Mouse (Mus musculus): ENCODE data around the gene Ciz1. TPM values are rescaled to one million over a fixed set of nuclear protein-coding genes. Genes with fewer than 3 reads are reported as not detected.

The Ciz1 gene
- polyA plus RNA-seq, 1 experiment from 2014 or later = 37.3 TPM

- H3K9ac ChIP-seq (ENCODE audit: low read length) = no peak overlapping the region
- WGBS = 91% methylated on average over 18 of the region's 18 CpGs
Observed at GRCm38 (mm10) chr2:32310096-32310845, 41.9 kb upstream of the Ciz1 start.

GRCm38 (mm10) chr2:32311443-32312317 lies 40.4 kb upstream of the Ciz1 start:
- peak overlapping the region; percentile 52 for H3K4me3 ChIP-seq (ENCODE audit: low read depth, low read length)
- H3K27me3 ChIP-seq (replicated peaks; ENCODE audit: control insufficient read depth, insufficient read depth, low read length) = no peaks in the 10 kb centered on the region
- peak overlapping the region; percentile 66 for H3K9ac ChIP-seq (ENCODE audit: low read length)
- no peak for DNase-seq (ENCODE audit: low spot score)
- peaks cover 10% of the 10 kb centered on the region for H3K4me1 ChIP-seq (ENCODE audit: control insufficient read depth, insufficient read depth, low read length)
- H3K4me2 ChIP-seq (ENCODE audit: low read length) = peak overlapping the region; percentile 97
- peaks cover 37% of the 10 kb centered on the region for H3K36me3 ChIP-seq (ENCODE audit: control insufficient read depth, insufficient read depth, low read length)
- WGBS = 11% methylated on average over 36 of the region's 42 CpGs
- H3K9me3 ChIP-seq (replicated peaks; ENCODE audit: control insufficient read depth, low read length) = no peaks in the 10 kb centered on the region
- no peak overlapping the region; the same call in 1 of the 2 replicates for H3K27ac ChIP-seq (ENCODE audit: low read depth, low read length)
- ATAC-seq = peak; percentile 33

More at GRCm38 (mm10) chr2:32310096-32310845, 41.9 kb upstream of the Ciz1 start:
- no peak overlapping the region for H3K4me3 ChIP-seq (ENCODE audit: low read depth, low read length)
- H3K27ac ChIP-seq (ENCODE audit: low read depth, low read length) = no peak overlapping the region
- H3K27me3 ChIP-seq (replicated peaks; ENCODE audit: control insufficient read depth, insufficient read depth, low read length) = no peaks in the 10 kb centered on the region
- H3K4me1 ChIP-seq (ENCODE audit: control insufficient read depth, insufficient read depth, low read length) = peaks cover 10% of the 10 kb centered on the region
- H3K9me3 ChIP-seq (replicated peaks; ENCODE audit: control insufficient read depth, low read length) = no peaks in the 10 kb centered on the region
- H3K4me2 ChIP-seq (ENCODE audit: low read length) = no peak overlapping the region
- DNase-seq (ENCODE audit: low spot score) (no peak), ATAC-seq (no peak)
- peaks cover 51% of the 10 kb centered on the region for H3K36me3 ChIP-seq (ENCODE audit: control insufficient read depth, insufficient read depth, low read length)

- Histone ChIP-seq H3K9me3 (replicated peaks; ENCODE audit: control insufficient read depth, low read length) (no peaks in the 10 kb centered on the region), H3K27ac (ENCODE audit: low read depth, low read length) (no peak overlapping the region; the same call in 1 of the 2 replicates), H3K9ac (ENCODE audit: low read length) (peak overlapping the region; percentile 66), H3K36me3 (ENCODE audit: control insufficient read depth, insufficient read depth, low read length) (peaks cover 30% of the 10 kb centered on the region), H3K27me3 (replicated peaks; ENCODE audit: control insufficient read depth, insufficient read depth, low read length) (no peaks in the 10 kb centered on the region), H3K4me3 (ENCODE audit: low read depth, low read length) (peak overlapping the region; percentile 52), H3K4me1 (ENCODE audit: control insufficient read depth, insufficient read depth, low read length) (peaks cover 10% of the 10 kb centered on the region), H3K4me2 (ENCODE audit: low read length) (peak overlapping the region; percentile 97)
- DNase-seq (ENCODE audit: low spot score) (peak; percentile 86), ATAC-seq (peak; percentile 86)
- 1% methylated on average over 53 of the region's 56 CpGs for WGBS
Observed at GRCm38 (mm10) chr2:32312318-32312964, 39.7 kb upstream of the Ciz1 start.

- no peak overlapping the region for H3K9ac ChIP-seq (ENCODE audit: low read length)
- no peak overlapping the region for H3K27ac ChIP-seq (ENCODE audit: low read depth, low read length)
- no peaks in the 10 kb centered on the region for H3K27me3 ChIP-seq (replicated peaks; ENCODE audit: control insufficient read depth, insufficient read depth, low read length)
- no peak overlapping the region for H3K4me2 ChIP-seq (ENCODE audit: low read length)
- WGBS = 96% methylated on average over 14 of the region's 14 CpGs
- H3K4me3 ChIP-seq (ENCODE audit: low read depth, low read length) = no peak overlapping the region
- H3K4me1 ChIP-seq (ENCODE audit: control insufficient read depth, insufficient read depth, low read length) = peaks cover 16% of the 10 kb centered on the region
- H3K36me3 ChIP-seq (ENCODE audit: control insufficient read depth, insufficient read depth, low read length) = peaks cover 8% of the 10 kb centered on the region; the same call in 1 of the 2 replicates
- DNase-seq (ENCODE audit: low spot score) = no peak
- ATAC-seq = no peak
- H3K9me3 ChIP-seq (replicated peaks; ENCODE audit: control insufficient read depth, low read length) = no peaks in the 10 kb centered on the region
Observed at GRCm38 (mm10) chr2:32314831-32315230, 37.3 kb upstream of the Ciz1 start.

GRCm38 (mm10) chr2:32315751-32316150 lies 36.4 kb upstream of the Ciz1 start:
- Histone ChIP-seq H3K4me2 (ENCODE audit: low read length) (no peak overlapping the region), H3K27me3 (replicated peaks; ENCODE audit: control insufficient read depth, insufficient read depth, low read length) (no peaks in the 10 kb centered on the region), H3K4me3 (ENCODE audit: low read depth, low read length) (no peak overlapping the region), H3K27ac (ENCODE audit: low read depth, low read length) (no peak overlapping the region), H3K9me3 (replicated peaks; ENCODE audit: control insufficient read depth, low read length) (no peaks in the 10 kb centered on the region), H3K4me1 (ENCODE audit: control insufficient read depth, insufficient read depth, low read length) (peaks cover 16% of the 10 kb centered on the region), H3K36me3 (ENCODE audit: control insufficient read depth, insufficient read depth, low read length) (no peaks in the 10 kb centered on the region), H3K9ac (ENCODE audit: low read length) (no peak overlapping the region)
- DNase-seq (ENCODE audit: low spot score) = no peak
- ATAC-seq = no peak
- WGBS = 15% methylated on average over 8 of the region's 8 CpGs

GRCm38 (mm10) chr2:32316887-32317656 lies 35.1 kb upstream of the Ciz1 start:
- H3K36me3 ChIP-seq (ENCODE audit: control insufficient read depth, insufficient read depth, low read length) = no peaks in the 10 kb centered on the region
- no peaks in the 10 kb centered on the region for H3K27me3 ChIP-seq (replicated peaks; ENCODE audit: control insufficient read depth, insufficient read depth, low read length)
- no peak overlapping the region for H3K4me3 ChIP-seq (ENCODE audit: low read depth, low read length)
- H3K4me2 ChIP-seq (ENCODE audit: low read length) = no peak overlapping the region
- no peak overlapping the region for H3K9ac ChIP-seq (ENCODE audit: low read length)
- H3K4me1 ChIP-seq (ENCODE audit: control insufficient read depth, insufficient read depth, low read length) = peaks cover 6% of the 10 kb centered on the region
- H3K27ac ChIP-seq (ENCODE audit: low read depth, low read length) = no peak overlapping the region
- DNase-seq (ENCODE audit: low spot score) (peak; percentile 16), ATAC-seq (no peak)
- WGBS = 73% methylated on average over 20 of the region's 20 CpGs
- no peaks in the 10 kb centered on the region for H3K9me3 ChIP-seq (replicated peaks; ENCODE audit: control insufficient read depth, low read length)

GRCm38 (mm10) chr2:32317791-32318417 lies 34.2 kb upstream of the Ciz1 start:
- H3K9me3 ChIP-seq (replicated peaks; ENCODE audit: control insufficient read depth, low read length) = no peaks in the 10 kb centered on the region
- H3K4me3 ChIP-seq (ENCODE audit: low read depth, low read length) = 0 out of 2 replicates have a peak overlapping the region, but pooled peaks have one; percentile 2
- no peak for DNase-seq (ENCODE audit: low spot score)
- H3K27ac ChIP-seq (ENCODE audit: low read depth, low read length) = no peak overlapping the region
- WGBS = 12% methylated on average over 17 of the region's 19 CpGs
- peak overlapping the region; percentile 36 for H3K4me2 ChIP-seq (ENCODE audit: low read length)
- peaks cover 6% of the 10 kb centered on the region; the same call in 1 of the 2 replicates for H3K4me1 ChIP-seq (ENCODE audit: control insufficient read depth, insufficient read depth, low read length)
- H3K27me3 ChIP-seq (replicated peaks; ENCODE audit: control insufficient read depth, insufficient read depth, low read length) = no peaks in the 10 kb centered on the region
- no peaks in the 10 kb centered on the region for H3K36me3 ChIP-seq (ENCODE audit: control insufficient read depth, insufficient read depth, low read length)
- ATAC-seq = peak; percentile 24; the same call in 1 of the 2 replicates
- H3K9ac ChIP-seq (ENCODE audit: low read length) = peak overlapping the region; percentile 43
